Mouse (Mus musculus) bone marrow, adult 2 months (tissue): ENCODE results near the gene 2510009E07Rik. TPM values are rescaled to one million over a fixed set of nuclear protein-coding genes. Genes with fewer than 3 reads are reported as not detected.

Source experiments
- H3K27ac ChIP-seq: fragments of 200-500 bp; 2 replicates; pipeline ENCODE4 v1.5.1; 2012; ENCODE audit warnings: low read depth, mild to moderate bottlenecking, control low read depth, inconsistent platforms, low read length; ENCODE audit not compliant: control insufficient read depth, poor library complexity, insufficient read depth
- H3K4me1 ChIP-seq: fragments of 200-500 bp; 2 replicates; pipeline ENCODE4 v1.6.1; 2011; ENCODE audit warnings: low read length; ENCODE audit not compliant: control insufficient read depth, insufficient read depth
- H3K4me3 ChIP-seq: fragments of 200-500 bp; replicated peaks from 2 replicates; pipeline ENCODE3; 2011; ENCODE audit warnings: mild to moderate bottlenecking, low read depth, low read length, control low read depth; ENCODE audit not compliant: control insufficient read depth
- CTCF ChIP-seq: fragments of 200-500 bp; IDR thresholded peaks from 2 replicates; pipeline ENCODE4 v1.5.1; 2011; ENCODE audit warnings: low read length, control low read depth; ENCODE audit not compliant: control insufficient read depth, insufficient read depth
- POLR2A ChIP-seq: fragments of 200-500 bp; IDR thresholded peaks from 2 replicates; pipeline ENCODE4 v1.6.1; 2011; ENCODE audit warnings: low read depth, mild to moderate bottlenecking, control low read depth, low read length, borderline replicate concordance; ENCODE audit not compliant: control insufficient read depth
- WGBS: fragments of 180-500 bp; shearing (Covaris S2); methylation state at CpG from one replicate; pipeline ENCODE4 v1.1.7; 2018; 5-methylcytosine and 5-hydroxymethylcytosine counted together
- polyA plus RNA-seq: library from polyadenylated mRNA; stranded (reverse); fragments of >200 nt; gene quantifications from 2 replicates; pipeline ENCODE4 v1.2.4, GENCODE M21; 2011; ENCODE audit warnings: low replicate concordance; ENCODE audit not compliant: missing spikeins, insufficient read depth, insufficient read length

Gene 2510009E07Rik
- polyA plus RNA-seq, result 3.5 and 3.9 TPM in 2 replicates

- WGBS, result 2% methylated on average over 57 of the region's 61 CpGs
- TF ChIP-seq POLR2A, result no peak
- H3K4me1 ChIP-seq, result no peaks in the 10 kb centered on the region; the same call in 1 of the 2 replicates
- peak within 1 kb of the TSS; percentile 55 for H3K4me3 ChIP-seq
- peak within 1 kb of the TSS; percentile 19; the same call in 1 of the 2 replicates for H3K27ac ChIP-seq
Measured at GRCm38 (mm10) chr16:21694463-21695241, at the start of gene 2510009E07Rik. Gene 2510009E07Rik (minus strand): TSS chr16:21694665.

- Histone ChIP-seq H3K4me3 (no peak overlapping the region), H3K27ac (no peak overlapping the region), H3K4me1 (no peaks in the 10 kb centered on the region; the same call in 1 of the 2 replicates)
- TF ChIP-seq CTCF, result no peak
- no peak for TF ChIP-seq POLR2A
- WGBS, result 91% methylated on average over 6 of the region's 6 CpGs
Measured at GRCm38 (mm10) chr16:21743401-21743800, 48.9 kb upstream of the 2510009E07Rik start.

GRCm38 (mm10) chr16:21742898-21743297, 48.4 kb upstream of the 2510009E07Rik start:
- no peak for TF ChIP-seq CTCF
- no peak for TF ChIP-seq POLR2A
- Histone ChIP-seq H3K4me1 (no peaks in the 10 kb centered on the region; the same call in 1 of the 2 replicates), H3K27ac (no peak overlapping the region), H3K4me3 (no peak overlapping the region)
- 79% methylated on average over 5 of the region's 5 CpGs for WGBS

GRCm38 (mm10) chr16:21742191-21742870, 47.9 kb upstream of the 2510009E07Rik start:
- no peaks in the 10 kb centered on the region; the same call in 1 of the 2 replicates for H3K4me1 ChIP-seq
- no peak overlapping the region for H3K4me3 ChIP-seq
- no peak overlapping the region for H3K27ac ChIP-seq
- TF ChIP-seq CTCF, result no peak
- TF ChIP-seq POLR2A, result no peak
- 66% methylated on average over 5 of the region's 5 CpGs for WGBS

- Histone ChIP-seq H3K4me3 (no peak overlapping the region), H3K27ac (no peak overlapping the region), H3K4me1 (no peaks in the 10 kb centered on the region; the same call in 1 of the 2 replicates)
- no peak for TF ChIP-seq POLR2A
- TF ChIP-seq CTCF, result no peak
- 56% methylated on average over 3 of the region's 3 CpGs for WGBS
Measured at GRCm38 (mm10) chr16:21741542-21741941, 47.1 kb upstream of the 2510009E07Rik start.

DNA sequence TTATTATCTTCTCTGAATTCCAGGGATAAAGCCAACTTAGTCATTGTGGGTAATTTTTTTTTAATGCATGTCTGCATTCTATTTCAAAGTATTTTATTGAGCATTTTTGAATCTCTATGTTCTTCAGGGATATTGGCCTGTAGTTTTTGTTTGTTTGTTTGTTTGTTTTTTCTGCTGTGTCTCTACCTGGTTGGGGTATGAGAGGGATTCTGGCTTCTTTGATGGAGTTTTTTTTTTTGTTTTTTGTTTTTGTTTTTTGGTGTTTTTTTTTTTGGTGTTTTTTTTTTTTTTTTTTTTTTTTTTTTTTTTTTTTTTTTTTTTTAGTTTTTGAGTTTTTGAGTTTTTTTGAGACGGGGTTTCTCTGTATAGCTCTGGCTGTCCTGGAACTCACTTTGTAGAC, 41.2 kb upstream of the 2510009E07Rik start:
- Histone ChIP-seq H3K27ac (no peak overlapping the region), H3K4me3 (no peak overlapping the region), H3K4me1 (no peaks in the 10 kb centered on the region; the same call in 1 of the 2 replicates)
- 78% methylated on average over 1 of the region's 1 CpGs for WGBS
- TF ChIP-seq CTCF (no peak), POLR2A (no peak)

GRCm38 (mm10) chr16:21727897-21728364, 33.5 kb upstream of the 2510009E07Rik start:
- no peak for TF ChIP-seq CTCF
- TF ChIP-seq POLR2A, result no peak
- Histone ChIP-seq H3K4me1 (no peaks in the 10 kb centered on the region), H3K4me3 (peak overlapping the region; percentile 61), H3K27ac (no peak overlapping the region)
- 30% methylated on average over 10 of the region's 10 CpGs for WGBS

DNA sequence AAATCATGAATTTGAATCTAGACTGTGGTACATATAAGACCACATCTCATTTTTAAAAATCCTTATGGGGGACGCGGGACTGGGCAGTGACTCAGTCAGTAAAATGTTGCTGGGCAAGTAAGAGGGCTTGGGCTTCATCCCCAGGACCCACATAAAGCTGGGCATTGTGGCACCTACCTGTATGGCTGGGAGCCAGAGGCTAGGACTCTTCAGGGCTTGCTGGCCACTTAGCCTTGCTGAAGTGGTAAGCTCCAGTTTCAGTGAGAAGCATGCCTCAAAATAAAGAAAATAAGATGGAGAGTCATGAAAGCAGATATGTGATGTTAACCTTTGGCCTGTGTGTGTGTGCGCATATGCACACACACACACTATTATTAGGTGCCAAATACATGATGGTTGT, 33.0 kb upstream of the 2510009E07Rik start:
- 85% methylated on average over 3 of the region's 3 CpGs for WGBS
- no peaks in the 10 kb centered on the region for H3K4me1 ChIP-seq
- no peak for TF ChIP-seq CTCF
- TF ChIP-seq POLR2A, result no peak
- no peak overlapping the region for H3K27ac ChIP-seq
- H3K4me3 ChIP-seq, result no peak overlapping the region

GRCm38 (mm10) chr16:21724261-21724660, 29.8 kb upstream of the 2510009E07Rik start:
- 84% methylated on average over 1 of the region's 1 CpGs for WGBS

More at GRCm38 (mm10) chr16:21724261-21724660, 29.8 kb upstream of the 2510009E07Rik start:
- H3K27ac ChIP-seq, result no peak overlapping the region
- H3K4me3 ChIP-seq, result no peak overlapping the region
- no peaks in the 10 kb centered on the region for H3K4me1 ChIP-seq
- TF ChIP-seq POLR2A, result no peak
- TF ChIP-seq CTCF, result no peak
